Mouse (Mus musculus) gastrocnemius, postnatal 14 days (tissue): Measurements from ENCODE around the gene Mgst3. TPM values are rescaled to one million over a fixed set of nuclear protein-coding genes. Genes with fewer than 3 reads are reported as not detected.
"Not testable (repeated sequence)": the region's sequence is repeated elsewhere in the genome, so short reads cannot be mapped to it uniquely, and the experiment has no call there.

Source experiments
- DNase-seq: peaks from one replicate; pipeline ENCODE4 v3.0.0; 2021; ENCODE audit warnings: mixed read lengths
- intact Hi-C: fragments of 180-260 bp; cut with DNase I; formaldehyde crosslinking; loops from one replicate; pipeline ENCODE4 v1.15.1; 2025; ENCODE audit warnings: low total_unique reads
- total RNA-seq, 2 experiments: library from RNA; stranded (reverse); gene quantifications; 2 replicates each; pipeline ENCODE4 v1.2.3; 2021

The Mgst3 gene
- total RNA-seq, 2 experiments from 2014 or later, result 32.1 to 43.9 TPM

- intact Hi-C loops, result no loop called here
These were observed 25.6 kb downstream of the Mgst3 start for GRCm38 (mm10) chr1:167368018-167368417.

GRCm38 (mm10) chr1:167366621-167367020 is 27.0 kb downstream of the Mgst3 start:
- intact Hi-C loops, result no loop called here
- DNase-seq, result no peak

More at GRCm38 (mm10) chr1:167368018-167368417, 25.6 kb downstream of the Mgst3 start:
- DNase-seq, result no peak

- intact Hi-C loops, result no loop called here
- DNase-seq, result no peak
These were observed 27.8 kb downstream of the Mgst3 start for GRCm38 (mm10) chr1:167365808-167366207.

- DNase-seq, result no peak
- intact Hi-C loops, result no loop called here
These were observed 30.3 kb downstream of the Mgst3 start for GRCm38 (mm10) chr1:167363322-167363721.

GRCm38 (mm10) chr1:167362819-167363218 is 30.8 kb downstream of the Mgst3 start:
- intact Hi-C loops, result no loop called here
- no peak for DNase-seq

GRCm38 (mm10) chr1:167360268-167360667 is 33.4 kb downstream of the Mgst3 start:
- intact Hi-C loops, result no loop called here
- DNase-seq, result no peak

- DNase-seq, result no peak
- intact Hi-C loops, result no loop called here
These were observed 34.9 kb downstream of the Mgst3 start for GRCm38 (mm10) chr1:167358731-167359130.

- no peak for DNase-seq
- intact Hi-C loops, result no loop called here
These were observed 36.3 kb downstream of the Mgst3 start for GRCm38 (mm10) chr1:167357387-167357786.

- intact Hi-C loops, result no loop called here
- no peak for DNase-seq
These were observed 41.2 kb downstream of the Mgst3 start for GRCm38 (mm10) chr1:167352403-167352802.

- intact Hi-C loops, result no loop called here
- no peak for DNase-seq
These were observed 42.8 kb downstream of the Mgst3 start for GRCm38 (mm10) chr1:167350597-167351415.

- intact Hi-C loops, result no loop called here
- DNase-seq, result peak; percentile 87
These were observed 43.6 kb downstream of the Mgst3 start, which contains the start of gene Aldh9a1 for GRCm38 (mm10) chr1:167349815-167350596. TSS of gene Aldh9a1 (plus strand) at chr1:167349991.

GRCm38 (mm10) chr1:167349206-167349605 is 44.4 kb downstream of the Mgst3 start:
- intact Hi-C loops, DNase-seq: not testable (repeated sequence)

GRCm38 (mm10) chr1:167345994-167346520 is 47.6 kb downstream of the Mgst3 start:
- intact Hi-C loops, DNase-seq: not testable (repeated sequence)

GRCm38 (mm10) chr1:167342831-167343230 is 50.8 kb downstream of the Mgst3 start:
- no peak for DNase-seq
- intact Hi-C loops, result no loop called here

- intact Hi-C loops, result no loop called here
- no peak for DNase-seq
These were observed 52.6 kb downstream of the Mgst3 start for GRCm38 (mm10) chr1:167340910-167341528.

GRCm38 (mm10) chr1:167340111-167340787 is 53.4 kb downstream of the Mgst3 start:
- no peak for DNase-seq

GRCm38 (mm10) chr1:167339177-167339781 is 54.4 kb downstream of the Mgst3 start:
- intact Hi-C loops, result no loop called here
- DNase-seq, result no peak

More at GRCm38 (mm10) chr1:167340111-167340787, 53.4 kb downstream of the Mgst3 start:
- intact Hi-C loops, result no loop called here

GRCm38 (mm10) chr1:167337463-167338095 is 56.1 kb downstream of the Mgst3 start:
- intact Hi-C loops, result loop anchor here (2.0 kb wide), 1 partner anchor 117 kb away; no protein-coding TSS in a partner anchor
- peak; percentile 77 for DNase-seq
